Mouse (Mus musculus): ENCODE results near the gene Col9a2.

Col9a2 gene

DNA sequence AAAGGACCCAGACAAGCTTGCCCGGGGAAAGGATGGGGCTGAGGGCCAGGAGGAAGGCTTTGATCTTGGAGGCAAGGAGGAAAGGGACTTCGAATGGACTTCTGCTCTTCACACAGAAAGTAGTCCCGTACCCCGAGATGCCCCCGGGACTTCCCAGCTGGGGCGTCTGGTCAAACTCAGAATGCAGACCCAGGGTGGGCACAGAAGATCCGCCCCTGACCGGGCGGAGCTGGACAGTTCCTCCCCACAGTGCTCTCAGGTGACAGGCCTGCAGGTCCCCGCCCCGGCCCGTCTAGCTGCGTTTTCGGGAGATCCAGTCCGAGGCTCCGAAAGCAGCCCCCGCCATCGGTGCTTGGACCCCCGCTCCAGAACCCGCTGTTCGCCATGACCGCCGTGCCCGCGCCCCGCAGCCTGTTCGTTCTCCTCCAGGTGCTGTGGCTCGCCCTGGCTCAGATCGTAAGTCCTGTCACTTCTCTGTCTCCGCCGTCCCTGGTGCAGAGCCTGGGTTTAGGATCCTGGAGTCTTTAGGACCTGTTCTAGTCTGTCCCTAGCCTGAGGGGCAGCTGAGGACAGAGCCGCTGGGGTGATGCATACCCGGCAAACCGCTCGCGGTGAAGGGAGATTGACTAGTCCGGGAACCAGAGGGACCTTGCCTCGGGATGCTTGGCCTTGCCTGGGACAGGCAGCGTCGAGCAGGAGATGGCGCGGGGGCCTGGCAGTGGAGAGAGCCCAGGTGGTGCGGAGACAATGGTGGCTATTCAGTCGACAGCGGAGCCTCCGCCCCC lies at the start of gene Col9a2:
TSS of gene Col9a2 (plus strand) at position 55 of the 785 bp plus-strand sequence.
- in situ Hi-C loops (cut with MboI, MseI), result no loop called here

DNA sequence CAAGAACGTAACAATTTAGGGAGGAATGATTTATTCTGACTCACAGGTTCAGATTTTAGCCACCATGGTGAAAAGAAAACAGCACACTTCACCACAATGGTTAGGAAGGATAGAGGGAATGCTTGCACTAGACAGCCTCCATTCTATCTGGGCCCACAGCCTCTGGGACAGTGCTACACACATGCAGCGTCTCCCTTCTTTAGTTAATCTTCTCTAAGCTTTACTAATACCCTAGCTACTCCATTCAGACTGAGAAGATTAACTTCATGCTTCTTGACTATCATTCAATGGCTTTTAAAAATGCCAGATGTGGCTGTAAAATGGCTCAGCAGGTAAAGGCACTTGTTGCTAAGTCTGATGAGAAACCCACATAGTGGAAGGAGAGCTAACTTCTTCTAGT lies 46.9 kb upstream of the Col9a2 start:
- in situ Hi-C loops (cut with MboI, MseI), result no loop called here

DNA sequence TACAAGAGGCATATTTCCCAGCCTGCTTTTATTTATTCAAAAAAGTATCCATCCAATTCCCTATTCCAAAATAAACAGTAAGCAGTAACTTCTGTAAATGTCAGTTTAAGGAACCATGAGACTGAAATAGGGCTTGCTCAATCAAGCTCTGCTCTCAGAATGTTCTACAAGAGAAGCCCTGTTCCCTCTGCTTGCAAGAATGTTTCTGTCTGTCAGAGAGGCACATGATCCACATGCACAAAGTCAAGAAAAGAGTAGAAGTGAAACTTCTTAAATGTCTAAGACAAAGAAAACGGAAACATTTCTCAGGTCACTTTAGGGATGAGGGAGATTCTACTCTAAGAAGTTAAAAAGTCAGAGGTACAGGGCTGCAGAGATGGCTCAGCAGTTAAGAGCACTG lies 46.2 kb upstream of the Col9a2 start:
- in situ Hi-C loops (cut with MboI, MseI), result no loop called here

DNA sequence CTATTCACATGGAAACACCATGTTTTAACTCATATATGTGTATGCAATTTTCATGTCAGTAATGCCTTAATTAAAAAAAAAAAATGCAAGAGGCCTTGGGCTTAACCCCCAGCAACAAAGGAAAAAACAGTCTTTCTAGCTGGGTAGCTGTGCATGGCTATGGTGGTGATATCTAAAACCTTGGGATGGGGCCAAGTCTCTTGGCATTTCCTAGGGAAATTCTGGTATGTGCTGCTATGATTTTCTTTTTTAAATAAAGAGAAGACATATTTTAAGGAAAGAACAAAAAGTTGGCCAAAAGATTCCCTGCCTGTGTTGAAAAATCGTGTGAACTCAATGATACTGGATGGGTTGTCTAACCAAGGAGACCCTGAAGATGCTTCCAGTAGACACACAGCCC lies 43.3 kb upstream of the Col9a2 start:
- in situ Hi-C loops (cut with MboI, MseI), result no loop called here

DNA sequence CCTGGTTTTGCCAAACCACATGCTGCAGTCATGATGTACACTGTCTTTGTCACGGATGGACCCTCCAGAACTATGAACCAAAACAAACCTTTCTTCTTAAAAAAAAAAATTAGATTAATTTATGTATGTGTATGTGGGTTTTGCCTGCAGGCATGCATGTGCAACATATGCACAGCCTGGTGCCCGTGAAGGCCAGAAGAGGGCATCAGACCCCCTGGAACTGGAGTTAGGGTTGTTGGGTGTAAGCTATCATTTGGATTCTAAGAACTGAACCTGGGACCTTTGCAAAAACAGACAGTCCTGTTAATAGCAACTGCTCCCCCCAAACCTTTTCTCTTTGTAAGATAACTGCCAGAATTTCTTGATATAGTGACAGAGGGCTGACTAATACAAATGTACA lies 38.1 kb upstream of the Col9a2 start:
- in situ Hi-C loops (cut with MboI, MseI), result no loop called here

DNA sequence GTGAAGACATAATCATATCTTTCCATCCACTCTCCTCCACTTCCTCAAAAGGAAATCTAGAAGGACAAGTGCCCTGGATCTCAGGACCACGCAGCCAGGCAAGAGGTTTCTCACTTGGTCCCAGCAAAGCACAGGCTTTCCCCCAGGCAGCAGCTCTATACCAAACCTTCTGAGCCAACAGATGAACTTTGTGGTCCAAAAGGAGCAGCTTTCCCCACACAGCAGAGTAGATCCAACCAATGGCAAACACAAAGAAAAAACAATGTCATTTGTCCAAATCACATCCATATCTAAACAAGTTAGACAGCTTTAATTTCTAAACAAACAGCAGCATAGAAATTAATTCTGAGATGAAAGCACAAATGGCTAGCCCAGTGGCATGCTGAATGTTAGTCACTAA lies 37.5 kb upstream of the Col9a2 start:
- in situ Hi-C loops (cut with MboI, MseI), result no loop called here

DNA sequence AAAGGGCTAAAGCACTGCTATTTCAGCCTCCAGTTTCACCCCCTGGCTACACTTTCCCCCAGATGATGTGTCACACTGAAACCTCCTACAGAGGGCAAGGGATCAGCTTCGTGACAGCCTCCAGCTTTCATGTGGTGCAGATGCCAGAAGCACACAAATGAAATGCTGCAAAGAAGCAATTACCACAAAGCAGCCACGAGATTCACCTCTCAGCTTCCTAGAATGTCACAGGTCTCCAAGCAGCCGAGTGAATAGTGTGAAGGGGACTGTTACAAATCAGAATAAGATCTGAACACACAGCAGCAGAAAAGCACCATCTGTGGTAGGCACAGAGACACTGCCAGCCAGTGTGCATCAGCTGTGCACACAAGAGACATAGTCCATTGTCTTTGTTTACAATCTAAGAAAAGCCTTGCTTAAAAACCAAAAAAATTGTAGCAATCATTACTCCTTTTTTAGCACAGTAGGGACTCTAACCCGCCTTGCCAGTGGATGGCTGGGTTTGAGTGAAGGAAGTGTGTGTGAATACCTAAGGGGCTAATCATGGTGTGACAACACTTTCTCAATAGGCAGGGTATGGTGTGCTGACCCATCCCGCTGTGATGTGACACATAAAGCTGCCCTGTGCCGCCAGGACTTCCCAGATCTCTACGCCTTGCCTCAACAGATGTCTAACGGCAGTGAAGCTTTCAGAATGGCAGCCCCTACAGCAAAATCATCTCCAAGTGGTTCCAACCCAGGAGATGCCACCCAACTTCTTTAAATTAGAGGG lies 36.6 kb upstream of the Col9a2 start:
- in situ Hi-C loops (cut with MboI, MseI), result no loop called here

DNA sequence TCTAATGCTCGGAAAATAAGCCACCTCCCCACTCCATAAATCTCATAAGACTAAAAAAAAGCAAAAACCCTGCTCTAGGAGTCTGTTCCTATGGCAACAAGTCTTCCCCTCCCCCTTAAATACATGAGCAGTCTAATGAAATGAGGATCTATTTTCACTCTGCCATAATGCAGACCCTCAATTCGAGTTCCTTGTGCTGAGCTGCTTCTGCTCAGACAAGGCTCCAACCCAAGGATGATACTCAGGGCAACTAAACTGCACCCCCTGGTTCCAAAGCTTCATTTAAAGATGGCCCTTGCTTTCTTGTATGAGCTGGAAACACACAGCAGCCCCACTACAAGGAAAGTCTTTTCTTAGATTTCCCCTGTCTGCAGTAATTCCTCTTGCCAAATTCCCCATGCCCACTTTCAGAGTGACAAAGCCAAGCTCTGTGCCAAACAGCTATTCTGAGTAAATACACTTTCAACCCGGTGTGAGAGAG lies 35.5 kb upstream of the Col9a2 start:
- in situ Hi-C loops (cut with MboI, MseI), result no loop called here

DNA sequence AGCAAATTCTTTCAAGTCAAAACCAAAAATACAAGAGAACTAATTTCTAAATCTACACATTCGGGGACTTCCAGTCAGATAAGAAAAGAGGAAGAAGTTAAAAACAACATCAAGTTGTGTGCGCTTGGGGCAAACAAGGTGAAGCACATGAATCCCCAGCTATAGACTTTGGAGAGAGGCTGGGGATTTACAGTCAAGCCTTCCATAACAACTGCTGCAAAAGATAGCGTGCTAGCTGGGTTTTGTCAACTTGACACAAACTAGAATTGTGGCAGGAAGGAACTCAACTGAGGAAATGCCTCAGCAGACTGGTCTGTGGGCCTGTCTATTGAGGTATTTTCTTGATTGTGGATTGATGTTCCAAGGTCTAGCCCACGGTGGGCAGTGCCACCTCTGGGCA lies 34.5 kb upstream of the Col9a2 start:
- in situ Hi-C loops (cut with MboI, MseI), result no loop called here

DNA sequence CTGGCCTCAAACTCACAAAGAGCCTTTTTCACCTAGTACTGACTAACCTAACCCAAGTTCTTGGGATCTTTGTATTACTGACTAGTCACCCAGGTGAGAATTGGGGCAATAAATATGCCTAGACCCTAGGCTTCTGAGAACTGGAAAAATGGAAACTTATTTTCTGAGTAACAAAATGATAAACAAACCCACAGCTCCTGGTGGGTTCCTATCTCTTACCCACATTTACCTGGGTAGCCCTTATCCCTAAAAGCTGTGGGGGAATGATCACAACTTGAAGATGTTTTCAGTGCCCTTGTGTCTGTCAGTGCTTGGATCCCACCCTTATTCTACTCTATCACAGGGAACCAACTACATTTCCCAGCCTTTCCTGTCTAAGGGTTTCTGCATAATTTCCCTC lies 32.2 kb upstream of the Col9a2 start:
- in situ Hi-C loops (cut with MboI, MseI), result no loop called here

DNA sequence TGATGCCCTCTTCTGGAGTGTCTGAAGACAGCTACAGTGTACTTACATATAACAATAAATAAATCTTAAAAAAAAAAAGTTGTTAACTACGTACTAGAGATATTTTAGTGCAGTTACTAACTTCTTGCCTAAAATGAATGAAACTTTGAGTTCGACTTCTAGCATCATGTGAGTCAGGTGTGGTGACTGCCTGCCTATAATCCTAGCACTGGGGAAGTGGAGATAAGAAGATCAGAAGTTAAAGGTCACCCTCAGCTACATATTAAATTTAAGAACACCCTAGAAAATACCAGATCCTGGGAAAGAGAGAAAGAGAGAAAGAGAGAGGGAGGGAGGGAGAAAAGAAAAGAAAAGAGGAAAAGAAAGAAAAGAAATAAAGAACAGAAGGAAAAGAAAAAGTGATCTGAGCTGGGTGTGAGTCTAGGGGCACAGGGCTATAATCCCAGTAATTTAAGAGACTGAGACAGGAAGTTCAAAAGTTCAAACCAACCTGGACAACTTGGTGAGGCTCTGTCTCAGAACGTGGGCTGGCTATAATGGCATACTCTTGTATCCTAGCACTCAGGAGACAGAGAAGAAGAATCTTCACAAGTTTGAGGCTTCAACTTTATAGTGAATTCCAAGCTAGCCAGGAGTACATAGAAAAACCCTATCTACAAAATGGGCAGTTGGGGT lies 31.0 kb upstream of the Col9a2 start:
- in situ Hi-C loops (cut with MboI, MseI), result no loop called here

DNA sequence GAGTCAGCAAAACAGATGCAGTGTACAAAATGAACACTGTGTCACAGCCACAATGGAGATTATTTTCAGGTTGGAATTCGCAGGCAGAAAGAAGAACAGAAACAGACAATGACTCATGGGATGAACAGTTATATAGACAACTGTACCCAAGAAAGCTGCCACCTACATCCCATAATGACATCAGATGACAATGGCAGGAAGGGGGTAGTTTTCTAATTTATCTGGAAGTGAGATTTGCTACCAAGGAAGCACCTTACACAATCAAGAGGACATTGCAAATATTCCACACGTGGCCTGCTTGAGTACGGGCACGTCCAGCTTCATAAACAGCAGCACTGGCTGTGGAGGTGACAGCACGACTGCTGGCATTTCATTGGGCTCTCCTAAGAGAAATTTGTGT lies 30.0 kb upstream of the Col9a2 start:
- in situ Hi-C loops (cut with MboI, MseI), result no loop called here

DNA sequence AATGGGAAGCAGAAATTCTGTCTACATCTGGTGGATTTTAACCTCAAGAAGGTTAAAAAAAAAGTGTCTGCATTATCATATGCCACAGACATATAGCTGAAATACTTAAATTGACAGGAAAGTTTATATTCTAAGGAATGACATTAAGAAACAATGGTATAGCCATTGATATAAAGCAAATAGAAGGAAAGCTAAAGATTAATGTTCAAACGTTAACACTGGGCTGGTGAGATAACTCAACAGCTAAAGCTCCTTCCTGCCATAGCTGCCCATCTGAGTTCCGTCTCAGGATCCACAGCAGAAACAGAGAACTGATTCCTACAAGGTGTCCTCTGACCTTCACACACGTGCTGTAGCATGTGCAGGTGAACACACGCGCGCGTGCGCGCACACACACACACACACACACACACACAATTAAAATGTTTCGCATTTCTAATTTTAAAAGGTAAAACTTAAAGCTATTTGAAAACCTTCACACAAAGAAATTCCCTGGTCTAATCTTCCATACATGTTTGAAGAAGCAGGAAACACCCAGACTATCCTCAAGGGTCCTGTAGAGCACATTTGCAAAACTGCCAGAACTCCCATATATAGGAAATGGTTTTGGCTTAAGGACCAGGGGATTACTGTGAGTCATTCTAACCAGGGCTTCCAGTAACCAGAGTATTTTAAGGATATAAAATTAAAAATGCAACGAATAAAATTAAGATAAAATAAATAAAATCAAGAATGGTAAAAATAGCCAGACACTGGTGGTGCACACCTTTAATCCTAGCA lies 28.2 kb upstream of the Col9a2 start:
- in situ Hi-C loops (cut with MboI, MseI), result no loop called here

DNA sequence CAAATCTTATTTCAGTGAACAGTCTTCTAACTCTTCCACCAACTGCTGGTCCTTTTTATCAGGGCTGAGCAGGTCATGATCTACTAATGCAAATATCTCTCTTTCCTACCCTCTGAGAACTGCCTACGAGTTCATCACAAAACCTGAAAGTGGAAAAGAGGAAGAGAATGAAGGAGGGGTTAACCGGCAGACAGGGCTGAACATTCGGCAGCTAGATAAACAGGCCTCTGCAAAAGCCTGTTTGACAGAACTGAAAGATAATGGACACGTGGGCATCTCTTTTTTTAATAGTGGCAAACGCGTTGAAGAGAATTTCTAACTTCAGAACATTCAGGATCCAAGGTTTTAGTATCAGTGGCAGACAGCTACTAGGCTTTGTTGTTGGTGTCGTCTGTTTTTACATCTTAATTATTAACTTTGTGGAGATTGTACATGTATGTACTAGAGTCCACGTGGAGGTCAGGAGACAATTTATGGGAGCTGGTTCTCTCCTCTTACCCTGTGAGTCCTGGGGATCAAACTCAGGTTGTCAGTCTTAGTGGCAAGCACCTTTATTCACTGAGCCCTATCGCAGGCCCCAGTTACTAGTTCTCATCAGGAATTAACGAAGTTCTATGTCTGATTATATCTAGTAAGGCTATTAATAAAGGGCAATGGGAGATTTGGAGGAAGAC lies 24.5 kb upstream of the Col9a2 start:
- in situ Hi-C loops (cut with MboI, MseI), result no loop called here

DNA sequence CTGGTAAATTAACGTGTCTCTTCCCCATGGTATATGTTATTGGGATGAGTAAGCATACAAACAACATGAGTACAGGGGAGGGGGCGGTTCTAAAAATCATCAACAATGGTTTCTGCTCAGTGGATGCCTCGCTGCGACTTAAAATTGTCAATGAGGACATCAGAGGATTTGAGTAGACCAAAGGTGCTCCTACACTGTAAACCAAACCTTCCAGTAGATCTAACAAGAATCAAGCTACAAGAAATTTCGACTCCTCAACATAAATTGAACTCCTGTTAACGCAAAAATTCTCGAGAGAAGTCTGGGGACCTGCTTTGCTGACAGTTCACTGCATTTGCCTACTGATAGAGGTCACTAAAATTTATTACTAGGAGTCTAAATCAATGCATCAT lies 23.9 kb upstream of the Col9a2 start:
- in situ Hi-C loops (cut with MboI, MseI), result no loop called here

DNA sequence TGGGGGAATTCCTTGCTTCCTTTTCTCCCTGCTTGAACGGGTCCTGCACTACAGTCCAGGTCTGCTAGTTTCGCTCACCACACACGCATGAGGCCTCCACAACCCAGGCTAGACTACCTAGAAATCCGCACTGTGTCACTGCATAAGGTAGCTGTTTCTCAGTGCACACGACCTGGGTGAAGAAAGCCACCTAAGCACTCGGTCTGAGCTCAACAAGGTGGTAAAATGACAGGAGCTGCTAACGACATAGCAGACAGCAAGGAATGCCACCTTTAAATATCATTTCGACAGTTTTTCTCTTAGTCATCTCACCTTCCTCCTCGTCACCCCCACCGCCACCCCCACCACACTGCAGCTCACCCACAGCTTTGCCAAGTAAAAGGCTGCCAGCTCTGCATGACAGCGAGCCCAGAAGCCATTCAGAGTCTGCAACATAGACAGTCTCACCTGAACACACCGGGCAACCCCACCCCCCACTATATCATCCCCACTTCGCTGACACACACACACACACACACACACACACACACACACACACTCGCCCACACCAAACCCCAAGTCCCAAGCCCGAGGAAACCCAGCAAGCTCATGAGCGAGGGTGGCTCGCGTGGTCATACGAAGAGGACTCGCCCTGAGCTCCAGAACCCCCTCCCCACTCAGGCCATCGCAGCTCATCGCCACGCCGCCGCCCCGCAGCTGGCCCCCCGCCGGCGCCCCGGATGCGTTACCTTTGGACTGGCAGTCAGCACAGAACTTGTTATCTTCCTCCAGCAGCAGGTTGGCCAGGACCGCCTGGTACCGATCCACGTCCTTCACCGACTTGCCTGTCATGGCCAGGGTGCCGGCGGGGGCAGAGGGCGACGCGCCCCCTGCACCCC lies 22.9 kb upstream of the Col9a2 start:
- in situ Hi-C loops (cut with MboI, MseI), result no loop called here

DNA sequence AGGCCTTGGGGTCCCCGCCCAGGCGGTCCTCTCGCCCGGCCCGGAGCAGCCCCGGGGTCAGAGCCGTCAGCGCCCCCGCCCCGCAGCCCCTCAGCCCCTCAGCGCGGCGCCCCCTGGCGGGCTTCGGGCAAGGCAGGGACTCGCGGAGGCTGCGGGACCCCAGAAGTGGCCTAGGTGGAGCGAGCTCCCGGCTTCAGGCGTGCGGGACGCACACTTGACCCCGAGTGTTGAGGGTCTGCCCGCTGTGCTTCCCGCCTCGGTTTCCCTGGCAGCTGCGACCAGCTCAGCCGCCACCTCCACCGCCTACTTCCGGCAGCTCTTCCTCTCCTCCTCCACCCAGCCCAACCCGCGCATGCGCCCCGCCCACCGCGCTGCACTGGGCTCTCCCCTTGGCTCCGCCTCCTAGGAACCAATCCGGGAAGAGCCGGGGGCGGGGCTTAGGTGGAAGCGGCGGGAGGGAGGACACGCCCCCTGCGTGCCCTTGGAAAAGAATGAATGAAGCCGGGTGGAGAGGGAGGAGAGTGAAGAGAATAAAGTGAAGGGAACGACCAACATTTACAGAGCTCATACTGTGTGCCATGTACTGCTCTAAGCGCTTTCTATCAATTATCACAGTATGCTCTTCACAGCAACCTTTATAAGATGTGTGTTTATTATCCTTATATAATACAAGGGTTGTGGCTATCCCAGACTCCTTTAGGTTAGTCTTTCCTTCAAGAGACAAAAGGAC lies 22.1 kb upstream of the Col9a2 start, which contains the start of gene Smap2:
TSS of gene Smap2 (minus strand) at position 320 of the 730 bp plus-strand sequence.
- in situ Hi-C loops (cut with MboI, MseI), result no loop called here

DNA sequence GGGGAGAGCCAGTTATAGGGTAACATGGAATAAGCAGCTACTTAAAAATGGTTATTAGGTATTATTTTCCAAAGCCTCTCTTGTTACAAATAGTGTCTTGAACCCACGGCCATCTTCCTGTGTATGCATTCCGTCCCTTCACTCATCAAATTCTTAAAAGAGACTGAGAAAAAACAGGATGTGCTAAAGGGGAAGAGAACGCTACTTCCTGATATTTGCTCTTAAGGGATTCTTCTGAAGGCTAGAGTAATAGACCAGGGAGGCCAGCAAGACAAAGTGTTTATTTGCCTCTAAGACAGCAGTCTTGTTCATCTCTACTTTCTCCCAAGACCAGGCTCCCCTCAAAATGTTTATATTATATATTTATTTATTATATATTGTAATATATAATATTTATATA lies 20.9 kb upstream of the Col9a2 start:
- in situ Hi-C loops (cut with MboI, MseI), result no loop called here

DNA sequence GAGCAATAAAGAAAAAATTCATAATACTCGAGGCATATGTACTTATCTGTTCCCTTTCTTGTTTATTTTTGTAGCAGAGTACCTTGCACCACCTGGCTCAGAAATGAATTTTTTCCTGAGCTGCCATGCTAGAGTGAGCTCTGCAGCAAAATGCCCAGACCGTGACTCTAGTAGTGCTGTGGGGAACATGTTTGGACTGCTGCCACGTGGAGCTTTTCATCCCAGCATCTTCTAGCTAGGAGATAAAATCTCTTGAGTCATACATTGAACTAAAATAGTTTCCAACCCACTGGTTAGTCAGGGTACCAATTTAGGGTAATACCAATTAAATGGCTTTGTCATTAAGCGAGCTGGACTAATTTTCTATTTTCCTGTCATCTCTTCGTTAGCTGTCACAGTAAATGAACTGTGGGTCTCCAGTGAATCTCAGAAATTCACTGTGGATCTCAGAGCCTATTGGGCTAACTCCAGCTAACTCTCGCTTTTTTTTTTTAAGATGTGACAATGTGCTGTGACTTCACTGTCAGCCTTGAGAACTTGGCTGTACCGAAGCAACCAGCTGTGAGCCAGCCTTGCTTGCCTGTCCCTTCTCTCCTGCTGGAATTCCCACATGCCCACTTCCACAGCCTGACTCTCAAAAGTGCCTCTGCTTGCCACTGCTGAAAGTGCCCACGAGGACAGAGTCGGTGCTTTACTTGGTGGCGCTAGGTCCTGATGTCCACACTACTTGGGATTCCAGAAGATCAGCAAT lies 19.0 kb upstream of the Col9a2 start:
- in situ Hi-C loops (cut with MboI, MseI), result no loop called here
